Mouse (Mus musculus) bone marrow macrophage, adult 2 months (primary cell): ENCODE results near the gene Tmem206.

ENCODE experiments used
- CTCF ChIP-seq: IDR thresholded peaks from 2 replicates; pipeline ENCODE4 v1.5.1; 2012; ENCODE audit warnings: low read depth, mild to moderate bottlenecking, low read length, moderate library complexity
- POLR2A ChIP-seq: IDR thresholded peaks from 2 replicates; pipeline ENCODE4 v1.6.1; 2012; ENCODE audit warnings: mild to moderate bottlenecking, low read depth, low read length, borderline replicate concordance

DNA sequence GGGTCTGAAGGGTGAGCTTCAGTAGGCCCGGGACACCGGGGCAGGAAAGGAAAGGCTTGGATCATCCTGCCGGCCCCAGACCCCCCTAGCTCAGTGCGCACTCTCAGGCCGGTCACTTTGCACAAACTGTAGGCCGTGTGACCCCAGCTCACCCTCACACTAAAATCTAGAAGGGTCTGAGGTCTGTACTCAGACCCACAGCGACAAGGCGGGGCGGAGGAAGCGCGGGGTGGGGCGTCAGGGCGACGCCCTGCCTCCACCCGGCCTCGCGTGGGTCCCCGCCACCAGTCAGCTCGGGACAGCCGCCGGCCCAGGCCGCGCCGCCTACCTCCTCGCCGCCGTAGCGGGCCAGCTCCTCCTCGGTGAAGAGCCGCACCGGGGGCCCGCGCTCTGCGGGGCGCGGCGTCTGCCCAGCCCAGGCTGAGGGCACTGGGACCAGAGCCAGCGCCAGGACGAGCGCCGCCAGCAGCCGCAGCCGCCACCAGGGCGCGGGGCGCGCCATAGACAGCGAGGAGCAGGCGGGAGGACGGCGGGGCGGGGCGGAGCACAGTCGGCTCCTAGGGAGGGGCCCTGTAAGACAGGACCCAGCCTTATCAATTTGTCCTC, 8.0 kb upstream of the Tmem206 start, which contains the start of gene Nenf:
- TF ChIP-seq POLR2A, result no peak
- no peak for TF ChIP-seq CTCF
